Mouse (Mus musculus) kidney, postnatal 36 days (tissue): ENCODE measurements around the gene Pitpnc1.

Experiments used
- DNase-seq, 2 experiments: peaks; one replicate each; pipeline ENCODE4 v3.0.0; 2021 to 2022; ENCODE audit warnings: mixed read lengths in 2 of 2

Gene Pitpnc1

GRCm38 (mm10) chr11:107370476-107370875 is 100.0 kb downstream of the Pitpnc1 start:
- DNase-seq: no peak

GRCm38 (mm10) chr11:107369661-107370060 is 100.8 kb downstream of the Pitpnc1 start:
- no peak for DNase-seq

GRCm38 (mm10) chr11:107365938-107366712 is 104.4 kb downstream of the Pitpnc1 start:
- no peak for DNase-seq

- DNase-seq: no peak
Observed at GRCm38 (mm10) chr11:107358695-107359094, 111.8 kb downstream of the Pitpnc1 start.

GRCm38 (mm10) chr11:107356224-107356623 is 114.3 kb downstream of the Pitpnc1 start:
- no peak for DNase-seq

GRCm38 (mm10) chr11:107355526-107355925 is 115.0 kb downstream of the Pitpnc1 start:
- DNase-seq: no peak

GRCm38 (mm10) chr11:107354499-107355143 is 115.9 kb downstream of the Pitpnc1 start:
- peak in 1 of 2 experiments; percentile 29 for DNase-seq

- no peak for DNase-seq
Observed at GRCm38 (mm10) chr11:107352596-107352995, 117.9 kb downstream of the Pitpnc1 start.

- no peak for DNase-seq
Observed at GRCm38 (mm10) chr11:107349756-107350155, 120.7 kb downstream of the Pitpnc1 start.

- no peak for DNase-seq
Observed at GRCm38 (mm10) chr11:107343031-107343430, 127.5 kb downstream of the Pitpnc1 start.

- peak in 1 of 2 experiments; percentile 20 for DNase-seq
Observed at GRCm38 (mm10) chr11:107342432-107342831, 128.1 kb downstream of the Pitpnc1 start.

- peak; percentile 75 to 77 for DNase-seq
Observed at GRCm38 (mm10) chr11:107341293-107341692, 129.2 kb downstream of the Pitpnc1 start.

GRCm38 (mm10) chr11:107340793-107341192 is 129.7 kb downstream of the Pitpnc1 start:
- no peak for DNase-seq

- peak; percentile 62 to 72 for DNase-seq
Observed at GRCm38 (mm10) chr11:107339224-107339805, 131.2 kb downstream of the Pitpnc1 start.

GRCm38 (mm10) chr11:107337391-107338148 is 132.9 kb downstream of the Pitpnc1 start:
- DNase-seq: no peak

GRCm38 (mm10) chr11:107335756-107336155 is 134.7 kb downstream of the Pitpnc1 start:
- peak in 1 of 2 experiments; percentile 30 for DNase-seq

GRCm38 (mm10) chr11:107334849-107335484 is 135.5 kb downstream of the Pitpnc1 start:
- DNase-seq: peak; percentile 58 to 69

GRCm38 (mm10) chr11:107332905-107333304 is 137.6 kb downstream of the Pitpnc1 start:
- DNase-seq: peak in 1 of 2 experiments; percentile 50

GRCm38 (mm10) chr11:107332332-107332731 is 138.2 kb downstream of the Pitpnc1 start:
- no peak for DNase-seq

GRCm38 (mm10) chr11:107331425-107331824 is 139.1 kb downstream of the Pitpnc1 start:
- no peak for DNase-seq

- peak in 1 of 2 experiments; percentile 24 for DNase-seq
Observed at GRCm38 (mm10) chr11:107327326-107327725, 143.2 kb downstream of the Pitpnc1 start.
